Mouse (Mus musculus) forebrain, embryonic 11.5 days (tissue): Measurements from ENCODE around the gene Pigt. TPM values are rescaled to one million over a fixed set of nuclear protein-coding genes. Genes with fewer than 3 reads are reported as not detected.

Experiments used
- ATAC-seq: fragments of 200-750 bp; cut with Nextera tagmentation; replicated peaks from 2 replicates; pipeline ENCODE4 v1.8.0; 2017; ENCODE audit warnings: moderate TSS enrichment; ENCODE audit not compliant: low FRiP score
- DNase-seq: peaks from one replicate; pipeline ENCODE4 v3.0.0-alpha.2; 2017; ENCODE audit warnings: low spot score
- H3K27ac ChIP-seq: fragments of 300-500 bp; sonication (generic); 2 replicates; pipeline ENCODE4 v1.5.1; 2014; ENCODE audit warnings: low read depth, low read length
- H3K27me3 ChIP-seq: fragments of 300-500 bp; sonication (generic); 2 replicates; pipeline ENCODE4 v1.6.1; 2014; ENCODE audit warnings: mild to moderate bottlenecking, low read length, mixed read lengths; ENCODE audit not compliant: control insufficient read depth, insufficient read depth
- H3K36me3 ChIP-seq: fragments of 300-500 bp; sonication (generic); 2 replicates; pipeline ENCODE4 v1.6.1; 2014; ENCODE audit warnings: mild to moderate bottlenecking, low read length, moderate library complexity, mixed read lengths; ENCODE audit not compliant: control insufficient read depth, insufficient read depth
- H3K4me1 ChIP-seq: fragments of 300-500 bp; sonication (generic); replicated peaks from 2 replicates; pipeline ENCODE4 v1.6.1; 2014; ENCODE audit warnings: low read length, mixed read lengths; ENCODE audit not compliant: control insufficient read depth, insufficient read depth
- H3K4me2 ChIP-seq: fragments of 300-500 bp; sonication (generic); 2 replicates; pipeline ENCODE4 v1.6.1; 2014; ENCODE audit warnings: low read depth, mild to moderate bottlenecking, low read length, moderate library complexity, mixed read lengths; ENCODE audit not compliant: severe bottlenecking
- H3K4me3 ChIP-seq: fragments of 300-500 bp; sonication (generic); 2 replicates; pipeline ENCODE4 v1.5.1; 2014; ENCODE audit warnings: low read depth, low read length
- H3K9ac ChIP-seq: fragments of 300-500 bp; sonication (generic); 2 replicates; pipeline ENCODE4 v1.6.1; 2014; ENCODE audit warnings: low read length
- H3K9me3 ChIP-seq: fragments of 300-500 bp; sonication (generic); 2 replicates; pipeline ENCODE4 v1.6.1; 2016; ENCODE audit warnings: low read length, mixed read lengths; ENCODE audit not compliant: control insufficient read depth
- WGBS: fragments of 180-500 bp; shearing (Covaris S2); extraction: QIAGEN DNeasy Blood & Tissue Kit; methylation state at CpG from one replicate; pipeline ENCODE4 v1.1.7; 2014; 5-methylcytosine and 5-hydroxymethylcytosine counted together
- polyA plus RNA-seq: library from polyadenylated mRNA; unstranded; fragments of >200 nt; fragmentation: Nextera tagmentation; extraction: Ambion mirVana; gene quantifications from 2 replicates; pipeline ENCODE4 v1.2.1, GENCODE M21; 2014

Pigt gene
- 51.3 and 60.3 TPM in 2 replicates for polyA plus RNA-seq

GRCm38 (mm10) chr2:164496847-164497690 is at the start of gene Pigt:
Gene Pigt (plus strand): TSS chr2:164497520.
- Histone ChIP-seq H3K9me3 (no peaks in the 10 kb centered on the region), H3K27ac (no peak within 1 kb of the TSS), H3K4me2 (peak within 1 kb of the TSS; percentile 91), H3K27me3 (no peaks in the 10 kb centered on the region), H3K4me3 (peak within 1 kb of the TSS; percentile 88), H3K4me1 (no peaks in the 10 kb centered on the region; the same call in 1 of the 2 replicates), H3K9ac (peak within 1 kb of the TSS; percentile 67), H3K36me3 (peaks cover 3% of the 10 kb centered on the region)
- ATAC-seq: peak; percentile 95
- DNase-seq: peak; percentile 88
- 4% methylated on average over 43 of the region's 43 CpGs for WGBS

GRCm38 (mm10) chr2:164448140-164448539 is 49.2 kb upstream of the Pigt start:
- DNase-seq (no peak), ATAC-seq (no peak)
- H3K9ac ChIP-seq: no peak overlapping the region
- no peak overlapping the region for H3K4me3 ChIP-seq
- H3K4me1 ChIP-seq: peaks cover 6% of the 10 kb centered on the region
- WGBS: 95% methylated on average over 1 of the region's 1 CpGs
- peaks cover 2% of the 10 kb centered on the region; the same call in 1 of the 2 replicates for H3K27me3 ChIP-seq
- H3K9me3 ChIP-seq: no peaks in the 10 kb centered on the region
- no peak overlapping the region for H3K4me2 ChIP-seq
- H3K36me3 ChIP-seq: no peaks in the 10 kb centered on the region
- no peak overlapping the region for H3K27ac ChIP-seq

GRCm38 (mm10) chr2:164448921-164449320 is 48.4 kb upstream of the Pigt start:
- Histone ChIP-seq H3K27ac (no peak overlapping the region), H3K4me3 (no peak overlapping the region), H3K27me3 (no peaks in the 10 kb centered on the region), H3K4me1 (no peaks in the 10 kb centered on the region), H3K36me3 (no peaks in the 10 kb centered on the region), H3K9ac (no peak overlapping the region), H3K9me3 (no peaks in the 10 kb centered on the region), H3K4me2 (no peak overlapping the region)
- 88% methylated on average over 5 of the region's 5 CpGs for WGBS
- ATAC-seq (no peak), DNase-seq (no peak)

GRCm38 (mm10) chr2:164449341-164450042 is 47.8 kb upstream of the Pigt start:
- DNase-seq (no peak), ATAC-seq (no peak)
- no peak overlapping the region for H3K27ac ChIP-seq
- no peak overlapping the region for H3K4me3 ChIP-seq
- H3K27me3 ChIP-seq: no peaks in the 10 kb centered on the region
- no peaks in the 10 kb centered on the region for H3K36me3 ChIP-seq
- H3K4me2 ChIP-seq: no peak overlapping the region
- H3K4me1 ChIP-seq: no peaks in the 10 kb centered on the region
- 88% methylated on average over 14 of the region's 14 CpGs for WGBS
- H3K9me3 ChIP-seq: no peaks in the 10 kb centered on the region
- H3K9ac ChIP-seq: no peak overlapping the region

GRCm38 (mm10) chr2:164452000-164452676 is 45.2 kb upstream of the Pigt start:
- H3K4me3 ChIP-seq: no peak overlapping the region
- no peaks in the 10 kb centered on the region for H3K9me3 ChIP-seq
- no peak for DNase-seq
- H3K4me1 ChIP-seq: no peaks in the 10 kb centered on the region; the same call in 1 of the 2 replicates
- H3K36me3 ChIP-seq: no peaks in the 10 kb centered on the region
- 52% methylated on average over 12 of the region's 13 CpGs for WGBS
- no peak overlapping the region for H3K4me2 ChIP-seq
- no peaks in the 10 kb centered on the region for H3K27me3 ChIP-seq
- no peak overlapping the region for H3K27ac ChIP-seq
- ATAC-seq: no peak
- no peak overlapping the region for H3K9ac ChIP-seq

- 87% methylated on average over 14 of the region's 14 CpGs for WGBS
- H3K9me3 ChIP-seq: no peaks in the 10 kb centered on the region
- ATAC-seq (no peak), DNase-seq (no peak)
- no peak overlapping the region for H3K4me3 ChIP-seq
- H3K27me3 ChIP-seq: no peaks in the 10 kb centered on the region
- H3K27ac ChIP-seq: no peak overlapping the region
- no peaks in the 10 kb centered on the region for H3K36me3 ChIP-seq
- H3K9ac ChIP-seq: no peak overlapping the region
- no peaks in the 10 kb centered on the region; the same call in 1 of the 2 replicates for H3K4me1 ChIP-seq
- H3K4me2 ChIP-seq: no peak overlapping the region
Observed at GRCm38 (mm10) chr2:164453047-164453757, 44.1 kb upstream of the Pigt start.

- no peaks in the 10 kb centered on the region for H3K27me3 ChIP-seq
- H3K4me3 ChIP-seq: no peak overlapping the region
- no peak overlapping the region for H3K9ac ChIP-seq
- no peaks in the 10 kb centered on the region for H3K36me3 ChIP-seq
- no peak overlapping the region for H3K4me2 ChIP-seq
- H3K27ac ChIP-seq: no peak overlapping the region
- DNase-seq: no peak
- ATAC-seq: no peak
- H3K4me1 ChIP-seq: no peaks in the 10 kb centered on the region; the same call in 1 of the 2 replicates
- no peaks in the 10 kb centered on the region for H3K9me3 ChIP-seq
- 73% methylated on average over 7 of the region's 7 CpGs for WGBS
Observed at GRCm38 (mm10) chr2:164453887-164454500, 43.3 kb upstream of the Pigt start.

- Histone ChIP-seq H3K9ac (no peak overlapping the region), H3K4me1 (no peaks in the 10 kb centered on the region; the same call in 1 of the 2 replicates), H3K27me3 (no peaks in the 10 kb centered on the region), H3K4me3 (no peak overlapping the region), H3K36me3 (no peaks in the 10 kb centered on the region), H3K4me2 (no peak overlapping the region), H3K9me3 (no peaks in the 10 kb centered on the region), H3K27ac (no peak overlapping the region)
- ATAC-seq (no peak), DNase-seq (no peak)
- 85% methylated on average over 10 of the region's 10 CpGs for WGBS
Observed at GRCm38 (mm10) chr2:164454846-164455245, 42.5 kb upstream of the Pigt start.
